Mouse (Mus musculus) MEL-GATA-1-ER (cell line): ENCODE data around the gene Cdk5rap1.
A peak's percentile ranks its signal among the peaks of the same experiment; 100 is the strongest.
"Not testable (repeated sequence)": the region's sequence is repeated elsewhere in the genome, so short reads cannot be mapped to it uniquely, and the experiment has no call there.

Source experiments
- DNase-seq: peaks from one replicate; pipeline ENCODE4 v3.0.0-alpha.2; 2012; ENCODE audit warnings: low read depth; ENCODE audit errors: extremely low read depth

The Cdk5rap1 gene

GRCm38 (mm10) chr2:154374807-154375601, 2.2 kb upstream of the Cdk5rap1 start:
- DNase-seq, result no peak

DNA sequence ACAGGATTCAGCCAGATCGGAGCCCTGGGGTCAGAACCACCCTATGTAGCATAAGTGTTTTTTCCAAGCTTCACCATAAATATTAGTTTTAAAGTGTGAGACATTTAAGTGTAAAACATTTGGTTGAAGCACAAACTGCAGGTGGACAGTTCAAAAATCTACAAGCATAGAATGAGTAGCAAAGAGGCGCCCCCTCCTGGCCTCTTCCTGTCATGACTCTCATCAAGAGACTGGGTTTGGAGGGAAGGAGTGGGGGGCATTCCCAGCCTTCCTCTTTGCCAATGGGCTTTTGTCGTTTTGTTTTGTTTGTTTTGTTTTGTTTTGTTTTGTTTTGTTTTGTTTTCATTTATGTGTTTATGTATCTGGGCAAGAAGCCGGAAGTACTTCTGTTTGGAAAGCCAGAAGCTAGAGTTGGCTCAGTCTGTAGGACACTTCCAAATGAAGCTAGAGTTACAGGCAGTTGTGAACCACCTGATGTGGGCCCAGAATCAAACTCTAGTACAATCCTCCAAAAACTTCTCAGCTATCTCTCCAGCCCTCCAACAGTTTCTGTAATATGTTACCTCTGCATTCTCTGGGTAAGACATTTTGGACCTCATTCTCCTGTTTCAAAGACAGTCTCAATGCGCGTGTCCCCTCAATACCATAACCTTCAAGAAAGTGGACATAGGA, 1.3 kb upstream of the Cdk5rap1 start:
- peak; percentile 68 for DNase-seq

DNA sequence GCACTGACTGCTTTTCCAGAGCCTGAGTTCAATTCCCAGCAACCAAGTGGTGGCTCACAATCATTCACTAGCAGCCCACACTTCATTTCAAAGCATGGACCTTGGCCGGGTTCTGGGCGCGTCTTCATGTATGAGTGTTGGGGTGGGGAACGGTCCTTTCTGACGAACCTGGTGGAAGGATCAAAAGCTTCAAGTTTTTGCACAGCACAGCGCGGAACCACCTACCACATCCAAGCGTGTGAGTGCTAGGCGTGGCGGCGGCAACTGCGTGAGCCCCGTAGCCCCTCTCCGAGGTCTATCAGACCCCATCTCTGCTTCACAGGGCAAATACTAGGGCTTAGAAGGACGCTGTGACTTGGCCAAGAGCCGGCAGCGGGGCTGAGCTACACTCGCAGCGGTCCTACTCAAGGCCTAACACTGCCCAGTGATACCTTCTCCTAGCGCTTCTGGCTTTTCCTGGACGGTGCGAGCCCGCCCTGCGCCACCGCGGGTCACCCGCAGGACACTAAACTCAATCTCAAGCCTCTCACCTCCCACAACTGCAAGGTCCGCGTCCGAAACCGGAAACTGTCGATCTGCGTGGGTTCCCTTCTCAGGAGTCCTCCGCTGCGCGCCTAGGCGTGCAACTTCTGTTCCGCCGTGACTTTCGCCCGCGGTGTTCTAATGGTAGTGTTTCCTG, 520 bp downstream of the Cdk5rap1 start:
- DNase-seq, result peak; percentile 80

DNA sequence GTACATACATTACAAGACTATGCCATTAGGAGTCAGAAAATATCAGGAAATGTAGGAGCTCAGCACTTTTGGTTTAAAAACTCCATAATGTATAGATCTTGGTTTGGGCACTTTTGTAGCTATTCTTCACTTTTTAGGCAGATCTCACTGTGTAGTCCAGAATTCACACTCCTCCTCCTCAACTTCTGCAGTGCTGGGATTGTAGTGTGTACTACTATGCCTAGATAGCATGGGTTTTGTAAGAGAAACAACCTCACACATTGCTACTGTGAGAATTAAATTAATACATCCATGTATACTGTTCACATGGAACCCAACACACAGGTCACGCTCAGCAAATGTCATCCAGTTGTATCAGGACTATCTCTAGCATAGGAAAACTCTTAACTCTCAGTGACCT, 5.3 kb downstream of the Cdk5rap1 start:
- DNase-seq, result no peak

GRCm38 (mm10) chr2:154354000-154354425, 18.8 kb downstream of the Cdk5rap1 start:
- not testable (repeated sequence) for DNase-seq

GRCm38 (mm10) chr2:154348152-154348551, 24.7 kb downstream of the Cdk5rap1 start:
- DNase-seq, result no peak

GRCm38 (mm10) chr2:154339356-154339755, 33.5 kb downstream of the Cdk5rap1 start:
- DNase-seq, result no peak

DNA sequence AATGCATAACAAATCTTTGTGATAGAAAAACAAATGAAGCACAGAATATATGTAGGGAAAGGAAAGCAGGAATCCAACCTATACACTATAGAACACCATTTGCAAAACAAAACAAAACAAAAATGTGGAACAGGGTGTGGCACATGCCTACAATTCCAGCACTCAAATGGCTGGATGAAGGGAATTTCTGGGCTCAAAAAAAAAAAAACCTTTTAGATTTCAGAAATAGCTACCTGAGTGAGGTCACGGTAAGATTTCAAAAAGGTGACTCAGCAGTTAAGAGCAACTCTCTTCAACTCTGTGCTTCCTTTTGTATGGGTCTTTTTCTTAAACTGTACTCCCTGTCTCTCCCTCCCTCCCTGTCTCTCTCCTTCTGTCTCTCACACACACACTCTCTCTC, 34.6 kb downstream of the Cdk5rap1 start:
- DNase-seq, result no peak

DNA sequence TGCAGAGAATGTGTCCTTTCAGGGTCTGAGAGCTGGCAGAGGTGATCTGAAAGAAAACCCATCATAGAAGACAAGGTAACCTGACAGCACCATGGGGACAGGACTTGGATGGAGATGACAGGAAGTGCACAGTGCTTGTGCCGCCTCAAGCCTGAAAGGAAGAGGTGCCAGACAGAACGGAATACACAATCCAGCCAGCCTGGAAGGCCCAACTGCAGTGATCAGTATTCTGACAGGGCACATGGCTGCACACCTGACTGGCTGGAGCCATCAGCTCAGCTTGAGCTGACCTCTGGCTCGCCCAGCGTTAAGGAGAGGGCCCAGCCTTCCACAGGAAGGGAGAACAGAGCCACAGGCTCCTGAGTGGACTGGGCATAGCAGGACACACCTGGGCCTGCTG, 37.2 kb downstream of the Cdk5rap1 start:
- DNase-seq, result no peak

DNA sequence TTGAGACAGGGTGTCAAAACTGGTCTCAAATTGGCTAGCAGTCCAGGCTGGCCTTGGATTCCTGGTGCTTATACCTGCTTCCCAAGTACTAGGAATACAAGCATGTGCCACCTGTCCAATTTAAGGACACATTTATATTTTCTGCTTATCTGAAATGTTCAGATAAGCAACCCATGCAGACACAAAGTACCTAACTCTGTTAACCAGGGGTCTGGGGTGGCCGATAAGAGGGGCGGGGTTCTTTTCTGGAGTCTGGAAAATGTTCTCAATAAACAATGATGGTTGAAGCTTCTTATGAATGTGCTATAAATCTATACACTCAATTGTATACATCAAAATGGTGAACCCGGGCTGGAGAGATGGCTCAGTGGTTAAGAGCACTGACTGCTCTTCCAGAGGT, 46.0 kb downstream of the Cdk5rap1 start:
- peak; percentile 4 for DNase-seq

DNA sequence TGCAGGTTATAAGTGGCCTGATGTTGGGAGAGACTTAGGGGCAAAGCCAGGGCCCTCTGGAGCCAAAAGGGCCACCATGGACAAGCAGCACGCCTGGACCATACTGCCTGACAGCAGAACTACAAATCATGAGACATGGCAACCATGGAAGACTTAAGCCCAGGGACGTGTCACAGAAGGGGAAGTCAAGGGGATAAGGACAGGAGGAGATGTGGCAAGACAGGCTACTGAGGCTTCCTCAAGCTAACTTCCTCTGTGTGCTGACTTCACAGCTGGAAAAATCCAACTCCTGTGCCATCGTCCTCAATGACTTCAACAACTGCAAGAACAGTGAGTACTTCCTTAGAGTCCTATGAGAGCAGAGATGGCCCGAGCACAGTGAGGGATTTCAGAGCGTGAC, 59.0 kb downstream of the Cdk5rap1 start:
- not testable (repeated sequence) for DNase-seq

DNA sequence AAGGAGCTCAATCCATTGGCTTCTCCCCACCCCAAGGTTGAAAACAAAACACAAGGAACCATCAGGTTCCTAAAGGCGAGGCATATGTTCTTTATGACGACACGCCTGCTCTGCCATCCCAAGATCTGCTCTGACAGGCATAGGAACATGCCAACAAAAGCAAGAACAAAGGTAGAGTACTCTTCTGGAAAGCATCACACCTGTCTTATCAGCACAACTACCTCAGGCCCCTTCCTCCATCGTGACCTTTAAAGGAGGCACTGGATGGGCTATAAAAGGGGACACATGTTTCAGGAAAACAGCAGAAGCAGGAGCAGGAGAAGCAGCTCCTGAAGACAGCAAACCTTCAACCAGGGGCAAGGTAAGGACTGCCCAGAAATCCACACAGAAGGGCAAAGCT, 65.9 kb downstream of the Cdk5rap1 start, which contains the start of gene Bpifb9b:
TSS of gene Bpifb9b (plus strand) at position 301 of the 400 bp plus-strand sequence.
- not testable (repeated sequence) for DNase-seq

DNA sequence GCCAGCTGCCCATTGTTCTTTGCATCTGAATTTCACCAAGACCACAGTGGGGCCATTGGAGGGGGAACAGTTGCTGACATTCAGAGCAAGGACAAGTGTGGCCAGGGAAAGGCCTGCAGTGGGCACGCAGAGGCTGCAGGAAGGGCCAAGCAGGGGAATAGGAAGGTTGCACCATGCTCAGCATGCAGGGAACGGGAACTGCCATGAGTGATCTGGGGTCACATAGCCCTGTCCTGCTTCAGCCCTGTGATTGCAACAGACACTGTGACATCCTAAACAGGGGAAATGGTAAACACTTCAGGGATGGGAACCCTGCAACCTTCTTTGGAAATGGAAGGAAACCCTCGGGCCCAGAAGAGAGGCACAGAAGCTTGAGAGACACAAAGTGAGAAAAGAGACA, 68.2 kb downstream of the Cdk5rap1 start:
- not testable (repeated sequence) for DNase-seq

GRCm38 (mm10) chr2:154301763-154302162, 71.0 kb downstream of the Cdk5rap1 start:
- DNase-seq, result no peak

DNA sequence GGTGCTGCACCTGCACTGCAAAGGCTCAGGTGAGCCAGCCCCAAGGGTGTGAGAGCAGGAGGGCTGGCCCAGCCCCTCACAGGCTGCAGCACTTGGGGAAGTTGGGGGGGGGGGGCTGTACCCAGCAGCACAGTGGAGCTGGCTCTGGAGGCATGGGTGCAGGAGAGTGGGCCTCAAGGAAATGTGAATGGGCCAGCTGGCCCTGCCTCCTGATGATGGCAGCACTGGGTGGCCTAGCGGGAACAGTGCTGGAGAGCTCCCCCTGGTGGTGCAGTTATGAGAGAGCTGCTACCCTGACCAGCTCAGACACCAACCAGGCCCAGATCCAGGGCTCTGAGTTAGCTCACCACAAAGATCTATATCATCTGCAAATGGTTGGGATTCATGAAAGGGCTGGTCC, 72.3 kb downstream of the Cdk5rap1 start:
- peak; percentile 26 for DNase-seq

DNA sequence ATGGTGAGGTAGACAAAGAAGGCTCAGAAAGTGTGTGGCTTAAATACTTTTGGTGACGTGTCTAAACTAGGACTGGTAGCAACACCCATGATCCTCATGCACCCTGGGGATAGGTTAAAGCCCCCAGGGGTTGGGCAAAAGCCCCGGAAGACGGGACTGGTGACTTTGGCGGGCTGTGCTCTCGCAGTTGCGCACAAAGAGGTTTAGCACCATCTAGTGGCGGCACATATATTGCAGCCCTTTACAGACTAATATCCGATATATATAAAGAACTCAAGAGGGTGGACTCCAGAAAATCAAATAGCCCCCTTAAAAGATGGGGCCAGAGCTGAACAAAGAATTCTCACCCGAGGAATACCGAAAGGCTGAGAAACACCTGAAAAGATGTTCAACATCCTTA, 78.1 kb downstream of the Cdk5rap1 start:
- DNase-seq, result not testable (repeated sequence)

DNA sequence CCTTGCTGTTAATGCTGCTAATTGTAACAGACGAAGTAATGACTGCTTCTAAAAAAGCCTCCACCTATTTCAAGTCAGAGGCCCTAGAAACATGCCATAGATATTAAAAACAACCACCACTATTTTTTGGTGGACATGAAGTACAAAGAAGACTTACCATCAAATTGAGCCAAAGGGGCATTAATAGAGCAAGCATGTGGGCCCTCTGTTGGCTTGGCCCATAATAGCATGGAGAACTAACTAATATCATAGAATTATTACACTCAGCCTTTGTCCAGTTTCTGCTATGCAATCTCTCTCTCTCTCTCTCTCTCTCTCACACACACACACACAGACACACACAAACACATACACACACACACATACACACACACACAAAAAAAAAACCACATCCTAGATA, 80.0 kb downstream of the Cdk5rap1 start:
- no peak for DNase-seq

GRCm38 (mm10) chr2:154291866-154292265, 80.9 kb downstream of the Cdk5rap1 start:
- not testable (repeated sequence) for DNase-seq
